Mouse (Mus musculus): ENCODE measurements around the gene Grm3. TPM values are rescaled to one million over a fixed set of nuclear protein-coding genes. Genes with fewer than 3 reads are reported as not detected.

Grm3 gene
- under 1 TPM; 0.33 to 0.36 TPM for total RNA-seq (2021)
- long read RNA-seq, experiment 1, partial matches to known transcripts, result 0 of 2 reads
- long read RNA-seq, experiment 1, other reads (novel, unspliced or antisense), result 1 of 2 reads
- long read RNA-seq, experiment 2, partial matches to known transcripts, result 0 of 1 reads
- long read RNA-seq, experiment 2, other reads (novel, unspliced or antisense), result 1 of 1 reads

- DNase-seq, result peak; percentile 1
Observed at GRCm38 (mm10) chr5:9724956-9725600, at the start of gene Grm3. Grm3 (minus strand) TSS chr5:9725170.

GRCm38 (mm10) chr5:9755751-9756150, 30.8 kb upstream of the Grm3 start:
- DNase-seq, result no peak

- DNase-seq, result no peak
Observed at GRCm38 (mm10) chr5:9748184-9748583, 23.2 kb upstream of the Grm3 start.

GRCm38 (mm10) chr5:9744120-9744519, 19.1 kb upstream of the Grm3 start:
- DNase-seq, result no peak

GRCm38 (mm10) chr5:9725601-9726268, 765 bp upstream of the Grm3 start:
- DNase-seq, result peak; percentile 16

- no peak for DNase-seq
Observed at GRCm38 (mm10) chr5:9724287-9724955, 549 bp downstream of the Grm3 start.

GRCm38 (mm10) chr5:9721136-9721535, 3.8 kb downstream of the Grm3 start:
- DNase-seq, result no peak

GRCm38 (mm10) chr5:9716295-9716694, 8.7 kb downstream of the Grm3 start:
- DNase-seq, result no peak

GRCm38 (mm10) chr5:9707096-9707495, 17.9 kb downstream of the Grm3 start:
- no peak for DNase-seq

GRCm38 (mm10) chr5:9703385-9704009, 21.5 kb downstream of the Grm3 start:
- DNase-seq, result no peak

- no peak for DNase-seq
Observed at GRCm38 (mm10) chr5:9702656-9703384, 22.1 kb downstream of the Grm3 start.

- no peak for DNase-seq
Observed at GRCm38 (mm10) chr5:9692333-9692732, 32.6 kb downstream of the Grm3 start.

GRCm38 (mm10) chr5:9690599-9691242, 34.2 kb downstream of the Grm3 start:
- DNase-seq, result no peak

- no peak for DNase-seq
Observed at GRCm38 (mm10) chr5:9690192-9690591, 34.8 kb downstream of the Grm3 start.

GRCm38 (mm10) chr5:9683204-9683603, 41.8 kb downstream of the Grm3 start:
- no peak for DNase-seq

GRCm38 (mm10) chr5:9669002-9669401, 56.0 kb downstream of the Grm3 start:
- no peak for DNase-seq

- no peak for DNase-seq
Observed at GRCm38 (mm10) chr5:9663416-9663815, 61.6 kb downstream of the Grm3 start.

GRCm38 (mm10) chr5:9661870-9662589, 62.9 kb downstream of the Grm3 start:
- no peak for DNase-seq

- no peak for DNase-seq
Observed at GRCm38 (mm10) chr5:9638612-9639011, 86.4 kb downstream of the Grm3 start.

- DNase-seq, result peak; percentile 19
Observed at GRCm38 (mm10) chr5:9627220-9627619, 97.8 kb downstream of the Grm3 start.

- DNase-seq, result no peak
Observed at GRCm38 (mm10) chr5:9624396-9624795, 100.6 kb downstream of the Grm3 start.
